Mouse (Mus musculus) heart, postnatal 0 days (tissue): ENCODE data around the gene Sufu.

ENCODE experiments used
- CTCF ChIP-seq: IDR thresholded peaks from 2 replicates; pipeline ENCODE4 v1.5.1; 2016; ENCODE audit warnings: antibody characterized with exemption, control low read depth, low read depth
- EP300 ChIP-seq: IDR thresholded peaks from 2 replicates; pipeline ENCODE4 v1.6.1; 2016; ENCODE audit warnings: antibody characterized with exemption, low read depth

DNA sequence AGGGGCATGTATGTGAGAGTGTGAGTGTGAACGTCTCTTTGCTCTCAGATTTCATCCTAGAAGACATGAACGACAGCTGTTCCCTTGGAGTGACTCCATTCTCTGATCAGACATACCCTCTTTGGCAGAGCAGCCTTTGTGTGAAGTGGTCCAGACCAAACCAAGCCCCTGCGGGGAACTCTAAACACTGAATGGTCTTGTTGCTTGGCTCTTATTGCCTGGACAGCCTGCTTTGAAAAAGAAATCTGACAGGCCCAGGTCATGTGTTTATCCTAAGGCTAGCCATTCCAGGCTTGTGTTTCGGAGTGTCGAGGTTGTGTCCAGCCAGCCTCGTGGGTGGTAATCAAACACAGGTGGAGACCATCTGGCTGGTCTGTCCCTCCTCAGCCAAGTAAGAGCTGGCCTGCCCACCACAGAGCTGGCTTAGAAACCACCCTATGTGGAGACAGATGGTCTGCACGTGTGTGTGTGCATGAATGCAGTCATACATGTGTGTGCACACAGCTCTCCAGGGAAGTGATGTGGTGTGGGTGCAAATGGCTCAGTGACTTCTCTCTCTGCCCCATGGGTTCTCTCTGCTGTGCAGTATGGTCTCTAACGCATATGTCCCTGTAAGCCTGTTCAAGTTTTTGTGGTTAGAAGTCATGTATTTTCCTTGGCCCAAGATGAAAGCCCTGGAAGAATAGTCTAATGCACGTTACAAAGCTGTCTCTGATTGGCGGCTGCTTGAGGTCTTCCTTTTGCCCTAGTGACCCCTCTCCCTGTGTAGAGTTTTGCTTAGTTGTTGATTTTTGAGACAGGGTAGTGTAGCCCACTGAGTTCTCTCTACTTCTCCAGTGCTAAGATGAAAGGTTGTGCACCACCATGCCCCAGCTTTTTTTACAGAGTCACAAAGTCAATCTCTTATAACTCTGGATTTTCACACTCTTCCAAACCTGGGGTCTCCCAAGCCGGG is 26.0 kb downstream of the Sufu start:
- TF ChIP-seq CTCF (no peak), EP300 (no peak)
